Mouse (Mus musculus) testis, adult 2 months (tissue): ENCODE data around the gene Sipa1l1.

Experiments
- CTCF ChIP-seq: fragments of 200-500 bp; IDR thresholded peaks from 2 replicates; pipeline ENCODE4 v1.5.1; 2012; ENCODE audit warnings: low read depth, mild to moderate bottlenecking, inconsistent platforms, low read length, moderate library complexity; ENCODE audit not compliant: control insufficient read depth, insufficient read depth, insufficient replicate concordance
- POLR2A ChIP-seq: fragments of 200-500 bp; IDR thresholded peaks from 2 replicates; pipeline ENCODE4 v1.6.1; 2012; ENCODE audit warnings: low read depth, mild to moderate bottlenecking, inconsistent platforms, low read length, moderate library complexity; ENCODE audit not compliant: control insufficient read depth

DNA sequence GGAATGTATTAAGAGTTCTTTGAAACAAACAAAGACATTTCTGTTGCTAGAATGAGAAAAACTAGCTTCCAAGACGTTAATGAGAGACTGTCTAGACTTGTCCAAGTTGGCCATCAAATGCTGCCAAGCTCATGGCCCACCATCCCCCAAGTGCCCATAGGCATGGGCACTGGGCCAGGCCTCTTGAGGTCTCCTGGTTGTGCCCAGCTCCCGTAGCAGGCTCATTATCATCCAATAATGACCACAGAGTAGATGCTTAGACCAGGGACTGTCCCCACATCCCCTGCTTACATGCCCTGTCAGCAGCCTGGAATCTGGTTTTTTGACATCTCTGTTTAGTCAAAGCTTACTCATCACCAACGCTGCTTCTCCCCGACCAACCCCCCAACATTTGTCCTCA lies 14.6 kb upstream of the Sipa1l1 start:
- TF ChIP-seq POLR2A (no peak), CTCF (no peak)
